Mouse (Mus musculus) heart, postnatal 0 days (tissue): ENCODE measurements at regions not wholly inside any gene's neighbourhood (a gene's known extent, or its start where the extent isn't known, plus 50 kb on each side); places are given as distances from the start of the nearest gene placed in this dataset.

ENCODE experiments used
- CTCF ChIP-seq: IDR thresholded peaks from 2 replicates; pipeline ENCODE4 v1.5.1; 2016; ENCODE audit warnings: antibody characterized with exemption, control low read depth, low read depth
- EP300 ChIP-seq: IDR thresholded peaks from 2 replicates; pipeline ENCODE4 v1.6.1; 2016; ENCODE audit warnings: antibody characterized with exemption, low read depth

GRCm38 (mm10) chr1:130516641-130517040, 54.1 kb upstream of the Cd55 start:
- TF ChIP-seq CTCF (no peak), EP300 (no peak)
